Mouse (Mus musculus) testis, adult 2 months (tissue): ENCODE data around the gene Wipf1. TPM values are rescaled to one million over a fixed set of nuclear protein-coding genes. Genes with fewer than 3 reads are reported as not detected.
A peak's percentile ranks its signal among the peaks of the same experiment; 100 is the strongest.

Source experiments
- H3K27ac ChIP-seq: fragments of 200-500 bp; 2 replicates; pipeline ENCODE4 v1.5.1; 2012; ENCODE audit warnings: low read depth, low read length; ENCODE audit not compliant: control insufficient read depth, insufficient read depth
- H3K27me3 ChIP-seq: fragments of 200-500 bp; 2 replicates; pipeline ENCODE4 v1.6.1; 2012; ENCODE audit warnings: mild to moderate bottlenecking, low read length, moderate library complexity; ENCODE audit not compliant: control insufficient read depth, insufficient read depth
- H3K36me3 ChIP-seq: fragments of 200-500 bp; 2 replicates; pipeline ENCODE4 v1.6.1; 2012; ENCODE audit warnings: mild to moderate bottlenecking, low read length; ENCODE audit not compliant: control insufficient read depth, insufficient read depth
- H3K4me1 ChIP-seq: fragments of 200-500 bp; 2 replicates; pipeline ENCODE4 v1.6.1; 2012; ENCODE audit warnings: low read length; ENCODE audit not compliant: control insufficient read depth, insufficient read depth
- H3K4me3 ChIP-seq: fragments of 200-500 bp; 2 replicates; pipeline ENCODE4 v1.5.1; 2012; ENCODE audit warnings: low read depth, mild to moderate bottlenecking, low read length, moderate library complexity, mixed read lengths; ENCODE audit not compliant: control insufficient read depth
- CTCF ChIP-seq: fragments of 200-500 bp; IDR thresholded peaks from 2 replicates; pipeline ENCODE4 v1.5.1; 2012; ENCODE audit warnings: low read depth, mild to moderate bottlenecking, inconsistent platforms, low read length, moderate library complexity; ENCODE audit not compliant: control insufficient read depth, insufficient read depth, insufficient replicate concordance
- POLR2A ChIP-seq: fragments of 200-500 bp; IDR thresholded peaks from 2 replicates; pipeline ENCODE4 v1.6.1; 2012; ENCODE audit warnings: low read depth, mild to moderate bottlenecking, inconsistent platforms, low read length, moderate library complexity; ENCODE audit not compliant: control insufficient read depth
- polyA plus RNA-seq: library from polyadenylated mRNA; depleted of rRNA; stranded (reverse); fragments of >200 nt; gene quantifications from 2 replicates; pipeline ENCODE4 v1.2.3, GENCODE M21; 2012

Wipf1 gene
- polyA plus RNA-seq, 1 experiment, result 0.40 TPM

- H3K27ac ChIP-seq, result no peak overlapping the region
- H3K4me1 ChIP-seq, result peaks cover 6% of the 10 kb centered on the region
- TF ChIP-seq CTCF (no peak), POLR2A (no peak)
- no peaks in the 10 kb centered on the region for H3K36me3 ChIP-seq
- peaks cover 2% of the 10 kb centered on the region; the same call in 1 of the 2 replicates for H3K27me3 ChIP-seq
- H3K4me3 ChIP-seq, result no peak overlapping the region
These were observed 11.1 kb upstream of the Wipf1 start for GRCm38 (mm10) chr2:73540450-73541162.

GRCm38 (mm10) chr2:73539697-73540096, 10.2 kb upstream of the Wipf1 start:
- peaks cover 2% of the 10 kb centered on the region; the same call in 1 of the 2 replicates for H3K27me3 ChIP-seq

GRCm38 (mm10) chr2:73539141-73539540, 9.6 kb upstream of the Wipf1 start:
- H3K36me3 ChIP-seq, result no peaks in the 10 kb centered on the region
- no peak overlapping the region for H3K27ac ChIP-seq
- peaks cover 6% of the 10 kb centered on the region for H3K4me1 ChIP-seq
- no peak overlapping the region for H3K4me3 ChIP-seq
- peaks cover 2% of the 10 kb centered on the region; the same call in 1 of the 2 replicates for H3K27me3 ChIP-seq
- no peak for TF ChIP-seq POLR2A
- TF ChIP-seq CTCF, result no peak

More at GRCm38 (mm10) chr2:73539697-73540096, 10.2 kb upstream of the Wipf1 start:
- TF ChIP-seq POLR2A, result no peak
- TF ChIP-seq CTCF, result 0 out of 2 replicates have a peak, but pooled peaks have one; percentile 1
- no peak overlapping the region for H3K27ac ChIP-seq
- H3K36me3 ChIP-seq, result no peaks in the 10 kb centered on the region
- H3K4me1 ChIP-seq, result peaks cover 6% of the 10 kb centered on the region
- no peak overlapping the region for H3K4me3 ChIP-seq

- Histone ChIP-seq H3K36me3 (no peaks in the 10 kb centered on the region), H3K4me1 (peaks cover 6% of the 10 kb centered on the region), H3K27ac (no peak overlapping the region), H3K27me3 (peaks cover 2% of the 10 kb centered on the region; the same call in 1 of the 2 replicates), H3K4me3 (no peak overlapping the region)
- no peak for TF ChIP-seq CTCF
- TF ChIP-seq POLR2A, result no peak
These were observed 9.1 kb upstream of the Wipf1 start for GRCm38 (mm10) chr2:73538590-73538989.

GRCm38 (mm10) chr2:73536091-73536783, 6.7 kb upstream of the Wipf1 start:
- TF ChIP-seq CTCF, result no peak
- TF ChIP-seq POLR2A, result no peak
- Histone ChIP-seq H3K4me3 (no peak overlapping the region), H3K36me3 (no peaks in the 10 kb centered on the region), H3K27ac (no peak overlapping the region), H3K4me1 (peaks cover 4% of the 10 kb centered on the region), H3K27me3 (peaks cover 2% of the 10 kb centered on the region; the same call in 1 of the 2 replicates)

GRCm38 (mm10) chr2:73534720-73535119, 5.2 kb upstream of the Wipf1 start:
- Histone ChIP-seq H3K27me3 (no peaks in the 10 kb centered on the region), H3K4me1 (peaks cover 1% of the 10 kb centered on the region; the same call in 1 of the 2 replicates), H3K27ac (no peak overlapping the region), H3K4me3 (no peak overlapping the region), H3K36me3 (no peaks in the 10 kb centered on the region)
- TF ChIP-seq CTCF (no peak), POLR2A (no peak)

GRCm38 (mm10) chr2:73530487-73530886, 953 bp upstream of the Wipf1 start:
- Histone ChIP-seq H3K4me3 (no peak overlapping the region), H3K27me3 (peaks cover 3% of the 10 kb centered on the region; the same call in 1 of the 2 replicates), H3K36me3 (no peaks in the 10 kb centered on the region), H3K27ac (no peak overlapping the region), H3K4me1 (peaks cover 8% of the 10 kb centered on the region)
- TF ChIP-seq POLR2A (no peak), CTCF (no peak)
